Mouse (Mus musculus) embryo, embryonic 11 days (tissue): ENCODE measurements around the gene Kcnd3.

Experiments
- DNase-seq: peaks from one replicate; pipeline ENCODE4 v3.0.0-alpha.2; 2015

Gene Kcnd3

GRCm38 (mm10) chr3:105530363-105531130 lies 78.4 kb downstream of the Kcnd3 start:
- DNase-seq = peak; percentile 80

- no peak for DNase-seq
Measured at GRCm38 (mm10) chr3:105538406-105538805, 86.3 kb downstream of the Kcnd3 start.

GRCm38 (mm10) chr3:105538819-105539607 lies 86.9 kb downstream of the Kcnd3 start:
- peak; percentile 46 for DNase-seq

GRCm38 (mm10) chr3:105542741-105543140 lies 90.6 kb downstream of the Kcnd3 start:
- DNase-seq = no peak

GRCm38 (mm10) chr3:105544106-105544505 lies 92.0 kb downstream of the Kcnd3 start:
- DNase-seq = no peak

- DNase-seq = no peak
Measured at GRCm38 (mm10) chr3:105546611-105547071, 94.5 kb downstream of the Kcnd3 start.

GRCm38 (mm10) chr3:105548074-105548771 lies 96.1 kb downstream of the Kcnd3 start:
- no peak for DNase-seq

- DNase-seq = no peak
Measured at GRCm38 (mm10) chr3:105559456-105559855, 107.3 kb downstream of the Kcnd3 start.

GRCm38 (mm10) chr3:105566973-105567372 lies 114.8 kb downstream of the Kcnd3 start:
- DNase-seq = no peak

- DNase-seq = no peak
Measured at GRCm38 (mm10) chr3:105567472-105567871, 115.3 kb downstream of the Kcnd3 start.

GRCm38 (mm10) chr3:105568403-105568802 lies 116.3 kb downstream of the Kcnd3 start:
- DNase-seq = no peak

- no peak for DNase-seq
Measured at GRCm38 (mm10) chr3:105568851-105569250, 116.7 kb downstream of the Kcnd3 start.

GRCm38 (mm10) chr3:105569310-105569752 lies 117.2 kb downstream of the Kcnd3 start:
- DNase-seq = no peak

- DNase-seq = no peak
Measured at GRCm38 (mm10) chr3:105569950-105570349, 117.8 kb downstream of the Kcnd3 start.

GRCm38 (mm10) chr3:105570818-105571217 lies 118.7 kb downstream of the Kcnd3 start:
- DNase-seq = no peak

GRCm38 (mm10) chr3:105571944-105572343 lies 119.8 kb downstream of the Kcnd3 start:
- DNase-seq = no peak

- DNase-seq = no peak
Measured at GRCm38 (mm10) chr3:105573156-105573555, 121.0 kb downstream of the Kcnd3 start.

GRCm38 (mm10) chr3:105578320-105578719 lies 126.2 kb downstream of the Kcnd3 start:
- no peak for DNase-seq

- no peak for DNase-seq
Measured at GRCm38 (mm10) chr3:105581119-105581518, 129.0 kb downstream of the Kcnd3 start.

- no peak for DNase-seq
Measured at GRCm38 (mm10) chr3:105585734-105586159, 133.6 kb downstream of the Kcnd3 start.

GRCm38 (mm10) chr3:105590056-105590672 lies 138.0 kb downstream of the Kcnd3 start:
- peak; percentile 16 for DNase-seq

- DNase-seq = no peak
Measured at GRCm38 (mm10) chr3:105591766-105592165, 139.6 kb downstream of the Kcnd3 start.

- DNase-seq = no peak
Measured at GRCm38 (mm10) chr3:105592246-105592645, 140.1 kb downstream of the Kcnd3 start.
